Mouse (Mus musculus): Measurements from ENCODE around the gene Alas2. TPM values are rescaled to one million over a fixed set of nuclear protein-coding genes. Genes with fewer than 3 reads are reported as not detected.

Alas2 gene
- polyA plus RNA-seq, 1 experiment from 2014 or later, result 45.9 TPM

DNA sequence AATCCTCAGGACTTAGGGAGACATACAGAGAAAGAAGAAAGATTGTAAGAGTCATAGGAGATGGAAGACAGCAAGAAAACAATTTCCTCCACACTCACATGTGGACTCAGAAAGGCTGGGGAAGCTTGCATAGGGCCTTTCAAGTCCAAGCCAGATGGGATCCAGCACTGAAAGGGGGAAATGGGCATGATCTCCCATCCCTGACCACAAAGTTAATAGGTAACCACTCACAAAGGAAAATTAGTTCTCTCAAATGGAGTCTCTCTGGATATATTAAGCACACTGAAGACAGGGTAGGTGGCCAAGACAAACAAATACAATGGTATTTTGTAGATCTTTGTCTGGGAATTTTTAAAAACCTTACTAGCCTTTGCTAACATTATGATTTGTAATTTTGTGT, 34.7 kb downstream of the Alas2 start:
- Histone ChIP-seq H3K4me3 (no peak overlapping the region), H3K27ac (replicated peaks) (no peak overlapping the region), H3K27me3 (replicated peaks; ENCODE audit: low read depth, poor library complexity, severe bottlenecking) (no peaks in the 10 kb centered on the region), H3K9me3 (no peaks in the 10 kb centered on the region), H3K4me1 (no peaks in the 10 kb centered on the region), H3K36me3 (replicated peaks) (peaks cover 68% of the 10 kb centered on the region)
- no peak for DNase-seq (ENCODE audit: low spot score)

DNA sequence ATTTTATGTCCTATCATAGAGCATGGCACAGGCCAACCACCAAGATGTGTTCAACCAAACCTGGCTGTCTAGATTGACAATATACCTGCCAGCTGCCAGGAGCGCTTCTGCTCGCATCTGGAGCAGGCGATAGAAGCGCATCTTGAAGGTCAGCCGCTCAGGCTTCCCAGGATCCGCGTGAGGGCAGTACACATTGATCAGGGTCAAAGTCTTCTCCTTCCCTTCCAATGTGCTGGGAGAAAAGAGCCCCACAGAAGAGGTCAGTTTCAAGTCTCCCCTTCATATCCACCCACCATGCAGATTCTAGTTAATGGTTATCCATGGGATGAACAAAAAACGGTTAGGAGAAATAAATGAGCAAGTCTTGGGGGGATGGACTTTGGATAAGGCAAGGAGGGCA, 37.9 kb downstream of the Alas2 start:
- Histone ChIP-seq H3K36me3 (replicated peaks) (peaks cover 52% of the 10 kb centered on the region), H3K9me3 (no peaks in the 10 kb centered on the region), H3K4me3 (no peak overlapping the region), H3K27me3 (replicated peaks; ENCODE audit: low read depth, poor library complexity, severe bottlenecking) (peaks cover 17% of the 10 kb centered on the region), H3K27ac (replicated peaks) (no peak overlapping the region), H3K4me1 (no peaks in the 10 kb centered on the region)
- no peak for DNase-seq (ENCODE audit: low spot score)
- WGBS, result 95% methylated on average over 8 of the region's 8 CpGs

DNA sequence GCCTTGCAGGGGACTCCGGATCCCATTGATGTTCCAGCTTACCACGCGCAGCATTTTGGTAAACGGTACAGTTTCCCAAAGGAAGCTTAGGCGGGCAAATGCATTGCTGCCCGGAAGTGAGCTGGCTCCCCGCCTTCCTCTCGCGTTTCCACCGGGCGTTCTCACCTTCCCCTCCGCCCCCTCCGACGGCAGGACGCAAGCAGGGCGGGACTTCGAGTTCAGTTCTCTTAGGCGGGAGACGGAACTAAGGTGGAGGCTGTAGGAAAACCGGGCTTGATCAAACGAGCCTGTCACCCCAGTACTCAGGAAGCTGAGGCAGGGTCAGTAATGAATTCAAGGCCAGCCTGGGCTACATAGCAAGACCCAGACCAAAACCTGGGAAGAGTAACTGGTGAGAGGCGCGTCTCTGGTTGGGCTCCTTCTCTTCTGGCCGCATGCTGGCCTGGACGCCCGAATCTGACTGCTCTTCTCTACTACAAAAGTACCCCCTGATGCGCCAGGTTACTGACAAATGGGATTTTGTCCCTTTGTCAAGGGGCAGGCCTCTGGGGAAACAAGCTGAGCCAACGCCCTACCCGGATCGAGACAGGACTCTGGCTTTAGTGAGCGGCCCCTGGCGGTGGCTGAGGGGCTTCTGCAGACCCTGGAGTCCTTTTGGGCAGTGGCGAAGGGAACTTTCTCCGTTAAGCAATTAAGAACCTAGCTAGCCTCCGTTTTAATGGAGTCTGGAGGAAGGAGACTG, 41.0 kb downstream of the Alas2 start, which contains the start of gene Pfkfb1:
TSS of gene Pfkfb1 (plus strand) at position 207 of the 742 bp plus-strand sequence.
- Histone ChIP-seq H3K4me3 (peak within 1 kb of the TSS; percentile 63), H3K36me3 (replicated peaks) (peaks cover 25% of the 10 kb centered on the region), H3K27me3 (replicated peaks; ENCODE audit: low read depth, poor library complexity, severe bottlenecking) (peaks cover 36% of the 10 kb centered on the region), H3K4me1 (no peaks in the 10 kb centered on the region), H3K9me3 (no peaks in the 10 kb centered on the region), H3K27ac (replicated peaks) (peak within 1 kb of the TSS; percentile 87)
- WGBS, result 18% methylated on average over 35 of the region's 35 CpGs
- peak; percentile 87 for DNase-seq (ENCODE audit: low spot score)

DNA sequence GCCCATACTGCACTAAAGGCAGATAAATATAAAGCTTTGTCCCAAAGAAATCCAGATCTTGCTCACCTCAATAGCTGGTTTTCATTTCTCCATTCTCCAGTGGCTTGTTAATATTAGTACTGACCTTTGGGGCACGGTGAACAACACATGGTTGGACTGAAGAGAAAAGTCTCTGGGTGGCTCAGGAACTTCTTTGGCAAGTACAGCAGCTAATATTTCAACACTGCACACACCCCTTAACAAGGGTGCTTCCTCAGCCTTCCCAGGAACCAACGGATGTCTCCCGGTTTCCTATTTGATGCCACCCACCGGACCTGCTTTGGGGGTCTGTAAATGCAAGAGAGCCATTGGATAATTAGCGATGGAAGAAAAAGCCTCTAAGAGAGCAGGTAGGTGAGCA, 42.5 kb downstream of the Alas2 start, which contains the start of gene Apex2:
TSS of gene Apex2 (minus strand) at position 173 of the 400 bp plus-strand sequence.
- Histone ChIP-seq H3K4me3 (peak within 1 kb of the TSS; percentile 63; the same call in 1 of the 2 replicates), H3K27ac (replicated peaks) (no peak within 1 kb of the TSS), H3K4me1 (no peaks in the 10 kb centered on the region), H3K36me3 (replicated peaks) (peaks cover 13% of the 10 kb centered on the region), H3K27me3 (replicated peaks; ENCODE audit: low read depth, poor library complexity, severe bottlenecking) (peaks cover 50% of the 10 kb centered on the region), H3K9me3 (no peaks in the 10 kb centered on the region)
- 77% methylated on average over 5 of the region's 5 CpGs for WGBS
- DNase-seq (ENCODE audit: low spot score), result no peak

DNA sequence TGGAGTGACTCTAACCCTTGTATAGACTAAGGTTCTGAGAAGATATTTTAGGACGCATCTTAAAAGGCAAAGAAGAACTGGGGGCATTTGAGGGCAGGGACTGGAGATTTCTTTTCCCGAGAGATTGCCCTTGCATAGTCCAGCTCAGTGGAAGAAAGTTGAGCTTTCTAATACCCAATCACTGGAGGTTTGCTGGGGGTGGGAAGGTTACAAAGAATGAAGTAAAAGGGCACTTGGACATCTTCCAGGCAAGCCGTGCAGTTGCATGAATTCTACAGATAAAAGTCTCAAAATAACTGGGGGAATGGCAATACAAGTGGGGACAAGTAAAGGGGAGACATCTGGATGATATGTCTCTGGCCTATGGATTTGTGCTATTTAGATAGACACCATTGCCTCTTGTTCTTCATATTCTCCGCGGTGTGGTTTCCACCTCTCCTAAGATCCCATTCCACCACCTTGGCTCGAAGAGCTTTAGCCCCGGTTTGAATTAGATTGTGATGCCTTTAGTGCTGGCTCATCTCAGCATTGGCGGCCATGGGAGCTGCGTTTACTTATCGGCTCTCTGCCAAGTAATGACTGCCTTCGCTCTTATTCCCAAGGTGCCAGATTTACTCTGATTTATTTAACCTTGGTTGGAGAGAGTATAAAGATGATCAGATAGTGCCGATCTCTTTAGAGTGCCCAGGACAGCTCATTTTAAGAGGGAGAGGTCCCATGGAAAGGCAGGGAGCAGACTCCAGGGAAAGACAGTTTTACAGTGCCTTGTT, 46.3 kb downstream of the Alas2 start:
- WGBS, result 90% methylated on average over 12 of the region's 12 CpGs
- H3K36me3 ChIP-seq (replicated peaks), result no peaks in the 10 kb centered on the region

DNA sequence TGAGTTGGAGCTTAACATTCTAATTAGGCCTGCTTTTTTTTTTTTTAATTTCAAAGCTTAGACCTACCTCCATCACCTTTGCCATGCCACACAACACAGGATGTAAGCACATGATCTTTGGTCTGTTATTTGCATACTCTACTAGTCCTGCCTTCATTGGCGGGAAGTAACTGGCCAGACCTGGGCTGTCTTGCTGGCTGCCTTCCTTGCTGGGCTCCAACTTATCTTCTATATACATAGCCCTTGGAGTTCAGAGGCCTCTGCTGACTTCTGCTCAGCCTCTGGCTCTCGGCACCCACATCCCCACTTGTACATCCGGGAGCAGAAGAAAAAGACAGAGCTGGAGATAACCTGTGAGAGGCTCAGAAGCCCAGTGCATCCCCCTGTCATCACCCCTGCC, 47.0 kb downstream of the Alas2 start:
- H3K36me3 ChIP-seq (replicated peaks), result no peaks in the 10 kb centered on the region
- H3K4me3 ChIP-seq, result no peak overlapping the region
- no peak overlapping the region for H3K27ac ChIP-seq (replicated peaks)
- no peak for DNase-seq (ENCODE audit: low spot score)
- no peaks in the 10 kb centered on the region for H3K9me3 ChIP-seq
- no peaks in the 10 kb centered on the region for H3K4me1 ChIP-seq
- 83% methylated on average over 3 of the region's 3 CpGs for WGBS
- peaks cover 33% of the 10 kb centered on the region for H3K27me3 ChIP-seq (replicated peaks; ENCODE audit: low read depth, poor library complexity, severe bottlenecking)

More for the DNA sequence above, 46.3 kb downstream of the Alas2 start:
- Histone ChIP-seq H3K27me3 (replicated peaks; ENCODE audit: low read depth, poor library complexity, severe bottlenecking) (peaks cover 37% of the 10 kb centered on the region), H3K27ac (replicated peaks) (no peak overlapping the region), H3K4me1 (no peaks in the 10 kb centered on the region), H3K4me3 (no peak overlapping the region), H3K9me3 (no peaks in the 10 kb centered on the region)
- DNase-seq (ENCODE audit: low spot score), result no peak

DNA sequence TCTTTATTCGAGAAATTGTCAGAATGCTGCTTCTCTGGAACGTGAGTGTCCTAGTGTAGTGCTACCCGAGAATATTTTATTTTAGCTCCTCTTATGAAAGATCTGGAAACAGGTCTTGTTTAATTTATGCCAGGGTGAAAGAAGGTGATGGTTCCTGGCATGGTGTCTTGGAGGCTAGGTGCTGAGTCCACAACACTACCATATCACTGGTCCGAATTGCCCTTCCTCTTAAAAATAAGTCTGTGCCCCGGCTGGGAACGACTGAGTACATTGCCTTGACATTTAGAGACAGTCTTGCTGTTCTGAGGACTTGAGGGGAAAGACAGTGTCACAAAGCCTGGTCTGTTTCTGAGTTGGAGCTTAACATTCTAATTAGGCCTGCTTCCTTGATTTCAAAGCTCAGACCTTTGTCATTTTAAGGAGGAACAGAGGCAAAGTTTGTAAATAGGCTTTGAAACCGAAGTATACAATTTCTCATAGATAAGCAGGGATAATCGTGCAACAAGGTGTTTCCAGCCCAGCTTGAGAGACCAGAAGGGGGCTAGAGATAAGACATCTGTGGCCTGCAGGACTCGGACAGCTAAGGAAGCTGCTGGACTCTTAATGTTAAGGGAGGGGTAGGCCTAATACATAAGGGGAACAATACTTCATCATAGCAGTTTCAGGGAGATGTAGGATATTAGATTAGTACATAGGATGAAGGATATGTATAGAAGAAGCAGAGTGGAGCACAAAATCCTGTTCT, 48.0 kb downstream of the Alas2 start:
- WGBS, result 78% methylated on average over 9 of the region's 9 CpGs
- no peak overlapping the region for H3K27ac ChIP-seq (replicated peaks)
- no peaks in the 10 kb centered on the region for H3K4me1 ChIP-seq
- no peaks in the 10 kb centered on the region for H3K9me3 ChIP-seq
- DNase-seq (ENCODE audit: low spot score), result no peak
- H3K4me3 ChIP-seq, result no peak overlapping the region
- H3K36me3 ChIP-seq (replicated peaks), result no peaks in the 10 kb centered on the region
- peaks cover 33% of the 10 kb centered on the region for H3K27me3 ChIP-seq (replicated peaks; ENCODE audit: low read depth, poor library complexity, severe bottlenecking)

DNA sequence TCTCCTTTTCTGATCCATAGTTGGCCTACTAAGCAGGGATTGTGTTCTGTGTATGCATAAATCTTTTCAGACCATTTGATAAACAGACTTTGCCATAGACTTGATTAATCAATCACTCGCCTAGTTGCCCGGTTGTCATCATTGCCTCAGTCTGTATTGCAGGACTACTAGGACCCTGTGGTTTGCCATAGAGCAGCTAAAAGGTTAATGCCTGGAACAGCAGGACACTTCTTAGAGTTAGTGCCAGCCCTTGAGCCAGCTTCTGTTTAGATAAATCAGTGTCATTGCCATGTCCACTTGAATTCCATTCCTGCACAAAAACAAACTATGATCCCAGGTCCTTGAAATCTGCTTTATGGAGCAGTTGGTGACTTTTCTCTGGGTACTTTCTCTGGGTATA, 51.7 kb downstream of the Alas2 start:
- no peaks in the 10 kb centered on the region for H3K4me1 ChIP-seq
- H3K27ac ChIP-seq (replicated peaks), result no peak overlapping the region
- WGBS, result 87% methylated on average over 2 of the region's 2 CpGs
- H3K9me3 ChIP-seq, result no peaks in the 10 kb centered on the region
- DNase-seq (ENCODE audit: low spot score), result no peak
- no peaks in the 10 kb centered on the region for H3K36me3 ChIP-seq (replicated peaks)
- no peak overlapping the region for H3K4me3 ChIP-seq
- peaks cover 8% of the 10 kb centered on the region for H3K27me3 ChIP-seq (replicated peaks; ENCODE audit: low read depth, poor library complexity, severe bottlenecking)

Small RNAs within 50 kb of the gene (microRNA-seq; reads per million reads assigned to microRNA genes)
- gene Mir3620, result not detected

Other genes starting within 250 kb of the Alas2 start
- gene Tmem29, start 88.2 kb upstream of the Alas2 start, polyA plus RNA-seq (2016; fragmentation: Nextera tagmentation; extraction: Ambion mirVana), result 44.1 and 46.3 TPM in 2 replicates
- 9.5 and 10.1 TPM in 2 replicates for gene Pfkfb1, start 40.9 kb downstream of the Alas2 start, polyA plus RNA-seq (2016; fragmentation: Nextera tagmentation; extraction: Ambion mirVana)
- gene Apex2, start 42.5 kb downstream of the Alas2 start, polyA plus RNA-seq (2016; fragmentation: Nextera tagmentation; extraction: Ambion mirVana), result 31.1 and 32.2 TPM in 2 replicates
- 44.6 TPM in 2 replicates for gene Tro, start 110.2 kb downstream of the Alas2 start, polyA plus RNA-seq (2016; fragmentation: Nextera tagmentation; extraction: Ambion mirVana)

All from embryonic facial prominence, embryonic 10.5 days (tissue).